Comparison of ENCODE assay signal across 23 mouse cellular contexts in genomic region chr1:43879163-43879562, GRCm38 (mm10).
"Had no signal": no experiment of that assay in that cellular context is flagged by ENCODE, and none has a peak within 500 bp of the region (broad histone marks: within the 10 kb centered on the region; RNA-seq: fewer than 3 reads in every experiment).

No protein-coding gene starts in this region.

- ATAC-seq: intestine, embryonic 15.5 days; liver, postnatal 0 days; midbrain, embryonic 15.5 days had no signal

- H3K4me2 ChIP-seq: intestine, embryonic 15.5 days; limb, embryonic 12.5 days; limb, embryonic 15.5 days; liver, embryonic 11.5 days; lung, embryonic 14.5 days; midbrain, embryonic 12.5 days; midbrain, embryonic 15.5 days; neural tube, embryonic 12.5 days; neural tube, embryonic 15.5 days; stomach, embryonic 15.5 days had no signal

- H3K9me3 ChIP-seq: intestine, embryonic 15.5 days; limb, embryonic 12.5 days; limb, embryonic 15.5 days; midbrain, embryonic 12.5 days; midbrain, embryonic 15.5 days; neural tube, embryonic 12.5 days; neural tube, embryonic 15.5 days; stomach, embryonic 15.5 days had no signal

- H3K9ac ChIP-seq: intestine, embryonic 15.5 days; limb, embryonic 12.5 days; limb, embryonic 15.5 days; liver, embryonic 14.5 days; liver, postnatal 0 days; lung, embryonic 14.5 days; midbrain, embryonic 12.5 days; midbrain, embryonic 15.5 days; neural tube, embryonic 12.5 days; neural tube, embryonic 15.5 days; stomach, embryonic 15.5 days had no signal

- H3K27me3 ChIP-seq: intestine, embryonic 15.5 days; limb, embryonic 12.5 days; limb, embryonic 15.5 days; midbrain, embryonic 12.5 days; midbrain, embryonic 15.5 days; neural tube, embryonic 12.5 days; neural tube, embryonic 15.5 days; stomach, embryonic 15.5 days had no signal

- H3K4me1 ChIP-seq: intestine, embryonic 15.5 days; limb, embryonic 12.5 days; midbrain, embryonic 12.5 days; midbrain, embryonic 15.5 days; neural tube, embryonic 12.5 days; neural tube, embryonic 15.5 days; stomach, embryonic 15.5 days had no signal

- DNase-seq: kidney, adult 11 months; layer of hippocampus, adult 9-11 months; liver, postnatal 0 days; lung, embryonic 14.5 days; right cerebral cortex, adult 18-20 months; right cerebral cortex, postnatal 25 days; spleen, adult 18-20 months; thymus, adult 2 months; thymus, postnatal 14 days; thymus, postnatal 4 days had no signal

- H3K27ac ChIP-seq: intestine, embryonic 15.5 days; kidney, postnatal 0 days; layer of hippocampus, adult 2 months; limb, embryonic 12.5 days; limb, embryonic 15.5 days; liver, embryonic 14.5 days; macrophage; midbrain, embryonic 12.5 days; midbrain, embryonic 15.5 days; neural tube, embryonic 12.5 days; neural tube, embryonic 15.5 days; stomach, embryonic 15.5 days had no signal

- H3K36me3 ChIP-seq: intestine, embryonic 15.5 days; limb, embryonic 12.5 days; limb, embryonic 15.5 days; midbrain, embryonic 12.5 days; midbrain, embryonic 15.5 days; neural tube, embryonic 12.5 days; neural tube, embryonic 15.5 days; stomach, embryonic 15.5 days had no signal

- H3K4me3 ChIP-seq: intestine, embryonic 15.5 days; layer of hippocampus, adult 2 months; limb, embryonic 12.5 days; limb, embryonic 15.5 days; midbrain, embryonic 12.5 days; midbrain, embryonic 15.5 days; neural tube, embryonic 12.5 days; neural tube, embryonic 15.5 days; stomach, embryonic 15.5 days had no signal
